Mouse (Mus musculus): ENCODE results near the gene Gm20388.

- no peak for TF ChIP-seq CTCF (conservative IDR thresholded peaks at IDR 0.05; ENCODE audit: insufficient read depth, insufficient read length, low read depth, low read length)
- no peak for TF ChIP-seq POLR2A (IDR thresholded peaks at IDR 0.05; ENCODE audit: low read depth, low read length)
Measured at GRCm38 (mm10) chr8:119994556-119994955, 83.9 kb downstream of the Gm20388 start.

All from kidney, adult 2 months (tissue).